Mouse (Mus musculus) gastrocnemius, adult 2 months (tissue): ENCODE data around the gene Flad1. TPM values are rescaled to one million over a fixed set of nuclear protein-coding genes. Genes with fewer than 3 reads are reported as not detected.

Source experiments
- DNase-seq: peaks from one replicate; pipeline ENCODE4 v3.0.0; 2022
- H3K27ac ChIP-seq: fragments of 200-600 bp; 2 replicates; pipeline ENCODE4 v1.8.1; 2022; ENCODE audit warnings: mild to moderate bottlenecking
- H3K4me3 ChIP-seq: fragments of 200-600 bp; 2 replicates; pipeline ENCODE4 v1.8.1; 2022; ENCODE audit warnings: mild to moderate bottlenecking, moderate library complexity
- CTCF ChIP-seq: fragments of 200-600 bp; IDR thresholded peaks from 2 replicates; pipeline ENCODE4 v1.8.1; 2022; ENCODE audit warnings: antibody characterized with exemption, mild to moderate bottlenecking, moderate library complexity
- intact Hi-C: fragments of 180-260 bp; cut with DNase I; formaldehyde crosslinking; loops from one replicate; pipeline ENCODE4 v1.15.1; 2025
- total RNA-seq, 2 experiments: library from RNA; stranded (reverse); gene quantifications; 2 replicates each; pipeline ENCODE4 v1.2.3; 2021

Gene Flad1
- total RNA-seq, 2 experiments from 2014 or later: 40.8 to 56.4 TPM

DNA sequence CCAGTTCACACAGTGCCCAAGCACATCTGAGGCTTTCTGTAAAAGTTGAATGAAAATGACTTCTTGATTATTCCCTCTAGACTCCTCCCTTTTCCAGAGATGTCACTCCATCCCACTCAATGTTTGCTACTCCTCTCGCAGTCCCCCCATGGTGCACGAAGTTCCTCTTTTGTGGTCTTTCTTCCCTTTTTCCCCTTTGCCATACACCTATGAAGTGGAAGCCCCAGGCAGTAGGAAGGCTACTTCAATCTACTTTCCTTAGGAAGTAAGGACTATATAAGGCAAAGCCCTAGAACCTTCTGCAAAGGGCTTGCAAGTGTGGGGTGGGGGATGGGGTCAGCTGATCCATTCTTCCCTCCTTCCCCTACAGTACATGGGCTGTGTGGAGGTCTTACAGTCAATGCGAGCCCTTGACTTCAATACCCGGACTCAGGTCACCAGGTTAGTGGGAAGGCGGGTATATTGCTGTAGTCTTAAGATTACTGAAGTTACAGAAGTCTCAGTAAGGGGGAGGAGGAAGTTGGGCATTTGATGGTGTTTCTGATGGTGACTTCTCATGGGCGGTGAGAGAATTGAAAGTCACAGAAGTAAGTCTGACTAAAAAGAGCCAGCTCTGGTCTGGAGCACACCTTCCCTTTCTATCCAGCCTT, 11.0 kb upstream of the Flad1 start:
- H3K27ac ChIP-seq: peak overlapping the region; percentile 43
- peak overlapping the region; percentile 67 for H3K4me3 ChIP-seq
- no peak for DNase-seq

DNA sequence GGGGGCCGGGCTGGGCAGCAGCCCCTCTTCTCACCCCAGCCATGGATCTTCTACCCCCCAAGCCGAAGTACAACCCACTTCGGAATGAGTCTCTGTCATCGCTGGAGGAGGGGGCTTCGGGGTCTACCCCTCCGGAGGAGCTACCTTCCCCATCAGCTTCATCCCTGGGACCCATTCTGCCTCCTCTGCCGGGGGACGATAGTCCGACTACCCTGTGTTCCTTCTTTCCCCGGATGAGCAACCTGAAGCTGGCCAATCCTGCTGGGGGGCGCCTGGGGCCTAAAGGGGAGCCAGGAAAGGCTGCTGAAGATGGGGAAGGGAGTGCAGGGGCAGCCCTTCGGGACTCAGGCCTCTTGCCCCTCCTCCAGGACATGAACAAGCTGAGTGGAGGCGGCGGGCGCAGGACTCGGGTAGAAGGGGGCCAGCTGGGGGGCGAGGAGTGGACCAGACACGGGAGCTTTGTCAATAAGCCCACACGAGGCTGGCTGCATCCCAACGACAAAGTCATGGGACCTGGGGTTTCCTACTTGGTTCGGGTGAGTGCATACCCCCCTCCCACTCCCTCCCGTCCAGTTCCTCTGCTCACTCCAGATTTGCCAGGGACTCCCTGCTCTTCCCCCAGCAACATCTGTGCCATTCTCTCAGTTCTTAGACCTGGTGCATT, 10.3 kb upstream of the Flad1 start:
- intact Hi-C loops: no loop called here
- no peak for TF ChIP-seq CTCF
- H3K4me3 ChIP-seq: peak overlapping the region; percentile 67
- peak overlapping the region; percentile 94 for H3K27ac ChIP-seq
- peak; percentile 48 for DNase-seq

More for the DNA sequence above, 11.0 kb upstream of the Flad1 start:
- intact Hi-C loops: no loop called here
- no peak for TF ChIP-seq CTCF

- DNase-seq: peak; percentile 90
- H3K27ac ChIP-seq: peak overlapping the region; percentile 94
- intact Hi-C loops: no loop called here
- TF ChIP-seq CTCF: no peak
- H3K4me3 ChIP-seq: peak overlapping the region; percentile 67
These were observed 9.5 kb upstream of the Flad1 start for GRCm38 (mm10) chr3:89421002-89421774.

- no peak for TF ChIP-seq CTCF
- Histone ChIP-seq H3K4me3 (peak overlapping the region; percentile 67), H3K27ac (peak overlapping the region; percentile 94)
- DNase-seq: no peak
- intact Hi-C loops: no loop called here
These were observed 8.8 kb upstream of the Flad1 start for GRCm38 (mm10) chr3:89420421-89420820.

GRCm38 (mm10) chr3:89419981-89420380, 8.3 kb upstream of the Flad1 start:
- no peak for TF ChIP-seq CTCF
- no peak for DNase-seq
- Histone ChIP-seq H3K27ac (peak overlapping the region; percentile 94), H3K4me3 (peak overlapping the region; percentile 85)
- intact Hi-C loops: no loop called here

DNA sequence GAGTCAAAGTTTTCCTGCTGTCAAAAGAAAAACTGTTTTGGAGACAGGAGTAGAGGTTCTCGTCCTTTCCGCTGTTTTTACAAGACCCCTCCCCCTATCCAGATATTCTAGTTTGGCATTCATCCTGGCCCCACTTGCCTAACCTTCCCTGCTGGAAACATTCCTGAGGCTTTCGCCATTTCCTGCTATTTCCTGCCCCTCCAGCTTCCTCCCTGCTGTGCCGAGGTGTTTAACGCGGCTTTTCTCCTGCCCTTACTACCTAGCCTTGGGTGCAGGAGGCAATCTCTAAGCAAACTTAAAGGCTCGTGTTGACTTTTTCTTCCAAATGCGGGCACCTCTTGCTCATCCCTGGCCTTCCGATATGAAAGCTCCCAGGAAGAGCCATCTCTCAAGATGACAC, 7.9 kb upstream of the Flad1 start:
- intact Hi-C loops: no loop called here
- peak overlapping the region; percentile 85 for H3K4me3 ChIP-seq
- H3K27ac ChIP-seq: peak overlapping the region; percentile 94
- TF ChIP-seq CTCF: no peak
- DNase-seq: peak; percentile 67

- peak; percentile 86 for DNase-seq
- H3K27ac ChIP-seq: peak overlapping the region; percentile 94
- intact Hi-C loops: no loop called here
- H3K4me3 ChIP-seq: peak overlapping the region; percentile 85
- TF ChIP-seq CTCF: no peak
These were observed 7.2 kb upstream of the Flad1 start for GRCm38 (mm10) chr3:89418861-89419250.

DNA sequence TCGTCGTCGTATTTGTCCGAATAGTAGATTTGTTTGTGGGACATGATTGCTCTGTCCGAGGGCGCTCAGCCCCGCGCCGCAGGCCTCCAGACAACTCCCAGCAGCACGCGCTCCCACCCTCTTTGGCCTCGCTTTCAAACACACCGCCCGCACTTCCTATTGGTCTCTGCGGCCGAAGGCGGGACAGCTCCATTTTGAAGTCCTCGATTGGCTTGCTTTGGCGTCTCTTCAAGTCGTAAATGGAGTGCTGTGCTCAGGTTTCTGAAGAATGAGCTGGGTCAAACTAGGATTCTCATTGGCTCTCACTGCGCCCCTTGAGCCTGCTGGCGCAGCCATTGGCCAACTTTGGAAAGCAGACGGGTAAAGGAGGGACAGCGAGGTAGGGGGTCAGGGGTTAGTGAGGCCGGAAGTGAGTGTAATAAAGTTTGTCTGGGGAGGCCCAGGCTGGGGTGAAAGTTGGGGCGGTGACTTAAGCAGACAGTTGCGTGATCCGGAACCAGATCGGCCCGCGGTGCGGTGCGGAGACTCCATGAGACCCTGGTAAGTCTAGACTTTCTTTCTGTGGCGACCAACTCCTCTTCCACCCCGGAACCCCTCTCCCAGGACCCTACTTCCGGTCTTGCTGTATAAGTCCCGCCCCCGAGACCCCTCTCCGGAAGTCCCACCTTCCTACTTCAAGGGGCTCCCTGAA, 6.6 kb upstream of the Flad1 start, which contains the start of the genes Cks1b and Shc1:
Gene Cks1b (minus strand): TSS at position 214 of the 691 bp plus-strand sequence.
Gene Shc1 (plus strand): TSS at position 274 of the 691 bp plus-strand sequence.
- peak within 1 kb of the TSS; percentile 85 for H3K4me3 ChIP-seq
- DNase-seq: peak; percentile 95
- TF ChIP-seq CTCF: no peak
- intact Hi-C loops: no loop called here
- H3K27ac ChIP-seq: peak within 1 kb of the TSS; percentile 94

GRCm38 (mm10) chr3:89417840-89418169, 6.1 kb upstream of the Flad1 start:
- intact Hi-C loops: no loop called here
- Histone ChIP-seq H3K27ac (peak overlapping the region; percentile 94), H3K4me3 (peak overlapping the region; percentile 85)
- no peak for DNase-seq
- no peak for TF ChIP-seq CTCF

DNA sequence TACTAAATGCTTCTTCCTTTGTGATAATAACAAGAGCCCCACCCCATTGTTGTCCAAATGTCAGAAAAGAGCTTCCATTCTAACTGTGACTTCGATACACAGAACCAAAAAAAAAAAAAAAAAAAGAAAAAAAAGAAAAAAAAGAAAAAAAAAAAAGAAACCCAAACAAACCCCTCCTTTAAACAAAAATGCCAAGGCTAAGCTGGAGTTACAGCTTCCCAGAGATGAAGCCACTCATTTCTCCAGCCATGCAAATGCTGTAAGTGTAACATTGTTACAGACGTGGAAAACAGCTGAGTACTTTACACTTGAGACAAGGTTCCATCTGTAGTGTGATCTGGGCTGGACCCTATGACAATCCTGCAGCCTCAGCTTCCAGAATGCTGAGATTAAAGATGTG, 5.5 kb upstream of the Flad1 start:
- intact Hi-C loops: no loop called here

DNA sequence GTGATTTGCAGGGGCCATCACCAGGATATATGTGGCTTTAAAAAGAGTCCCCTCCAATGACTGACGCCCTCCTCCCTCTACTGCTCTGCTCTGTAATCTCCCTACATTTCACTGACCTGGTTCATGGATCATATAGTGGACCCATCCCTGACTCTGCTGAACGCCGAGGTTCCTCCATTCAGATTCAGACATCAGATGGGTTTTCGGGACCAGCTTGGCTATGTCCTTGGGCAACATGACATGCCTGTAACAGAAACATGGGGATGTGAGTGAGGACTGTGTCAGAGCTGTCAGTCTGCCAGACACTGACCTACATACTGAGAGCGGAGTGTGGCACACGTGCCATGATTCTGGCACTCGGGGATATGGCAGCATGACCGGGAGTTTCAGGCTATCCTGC, 4.5 kb upstream of the Flad1 start:
- TF ChIP-seq CTCF: no peak
- Histone ChIP-seq H3K4me3 (no peak overlapping the region), H3K27ac (no peak overlapping the region)
- intact Hi-C loops: no loop called here
- no peak for DNase-seq

More for the DNA sequence above, 5.5 kb upstream of the Flad1 start:
- DNase-seq: no peak
- no peak overlapping the region for H3K27ac ChIP-seq
- TF ChIP-seq CTCF: no peak
- peak overlapping the region; percentile 85 for H3K4me3 ChIP-seq

GRCm38 (mm10) chr3:89410864-89411263, 806 bp downstream of the Flad1 start:
- Histone ChIP-seq H3K27ac (peak overlapping the region; percentile 91), H3K4me3 (peak overlapping the region; percentile 91)
- no peak for TF ChIP-seq CTCF
- DNase-seq: no peak
- intact Hi-C loops: loop anchor here (2.0 kb wide), 1 partner anchor 14 kb away; no protein-coding TSS in a partner anchor
